Mouse (Mus musculus) CD4-positive, CD25-positive, alpha-beta regulatory T cell, adult 2 months (primary cell): ENCODE measurements around the gene B4galnt4.

Experiments used
- DNase-seq: peaks from one replicate; pipeline ENCODE4 v3.0.0-alpha.2; 2012; ENCODE audit warnings: low read depth, low spot score

The B4galnt4 gene

DNA sequence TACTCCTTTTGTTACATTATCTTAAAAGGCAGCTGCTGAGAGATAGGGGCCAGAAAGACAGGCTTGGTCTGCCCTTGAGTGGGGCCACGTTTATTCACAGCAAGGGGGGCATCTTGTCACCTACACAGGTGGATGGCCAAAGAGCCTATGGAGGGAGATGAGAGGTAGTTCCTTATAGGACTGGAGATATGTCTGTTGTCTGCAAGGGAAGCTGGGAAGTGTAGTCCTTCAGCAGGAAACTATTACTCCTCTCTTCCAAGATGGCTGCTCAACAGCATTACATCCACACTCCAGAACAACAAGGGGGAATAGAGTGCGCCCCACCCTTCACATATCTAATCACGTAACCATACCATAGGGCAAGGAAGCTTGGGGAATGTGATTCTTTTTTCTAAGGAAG, 58.6 kb downstream of the B4galnt4 start:
- no peak for DNase-seq

DNA sequence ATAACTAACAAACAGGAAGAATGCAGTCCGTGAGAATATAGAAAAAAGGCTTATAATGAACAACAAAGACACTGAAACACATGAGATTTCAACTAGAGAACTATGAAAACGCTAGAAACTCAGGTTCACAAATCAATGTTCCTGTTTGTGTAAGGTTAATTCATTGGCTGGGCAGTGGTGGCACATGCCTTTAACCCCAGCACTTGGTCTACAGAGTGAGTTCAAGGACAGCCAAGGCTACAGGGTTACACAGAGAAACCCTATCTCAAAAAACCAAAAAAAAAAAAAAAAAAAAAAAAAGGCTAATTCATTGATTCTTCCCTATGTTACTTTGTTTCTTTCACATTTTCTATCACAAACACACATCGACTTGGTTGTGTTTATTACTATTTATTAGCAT, 59.7 kb downstream of the B4galnt4 start:
- DNase-seq = no peak

DNA sequence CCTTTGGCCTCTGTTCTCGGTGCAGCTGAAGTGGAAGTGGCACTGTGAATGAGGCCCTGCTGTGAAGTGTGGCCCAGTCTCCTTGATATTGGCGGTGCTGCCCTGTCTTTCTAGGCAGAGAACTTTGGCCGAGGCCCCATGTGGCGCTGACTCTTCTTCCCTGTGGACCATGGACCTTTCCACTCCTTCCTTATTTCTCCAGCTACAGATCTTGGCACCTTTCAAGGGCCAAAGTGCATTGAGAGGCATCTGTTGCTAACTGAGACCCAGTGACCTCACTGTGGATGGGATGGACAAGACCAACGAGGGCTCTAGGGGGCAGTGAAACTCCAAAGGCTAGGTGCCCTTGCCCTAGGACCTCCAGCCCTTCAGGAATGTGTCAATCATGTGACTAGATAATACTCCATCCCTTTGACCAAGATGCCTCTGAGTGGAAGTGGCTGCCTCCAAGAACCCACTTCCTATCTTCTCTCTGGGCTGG, 60.2 kb downstream of the B4galnt4 start:
- no peak for DNase-seq
